Mouse (Mus musculus) ES-Bruce4 (cell line): ENCODE results near the gene Slc9a4. TPM values are rescaled to one million over a fixed set of nuclear protein-coding genes. Genes with fewer than 3 reads are reported as not detected.
"Not testable (repeated sequence)": the region's sequence is repeated elsewhere in the genome, so short reads cannot be mapped to it uniquely, and the experiment has no call there.

Experiments
- H3K27ac ChIP-seq: 2 replicates; pipeline ENCODE4 v1.5.1; 2012; ENCODE audit warnings: low read length, inconsistent platforms; ENCODE audit not compliant: insufficient read depth
- H3K27me3 ChIP-seq: 2 replicates; pipeline ENCODE4 v1.6.1; 2012; ENCODE audit warnings: mild to moderate bottlenecking, low read length, inconsistent platforms; ENCODE audit not compliant: control insufficient read depth, poor library complexity, insufficient read depth, severe bottlenecking
- H3K36me3 ChIP-seq: 2 replicates; pipeline ENCODE4 v1.6.1; 2012; ENCODE audit warnings: inconsistent platforms, mild to moderate bottlenecking, low read length, moderate library complexity; ENCODE audit not compliant: control insufficient read depth, poor library complexity, insufficient read depth, severe bottlenecking
- H3K4me1 ChIP-seq: one replicate; pipeline ENCODE4 v1.8.1; 2011; ENCODE audit warnings: low read length; ENCODE audit not compliant: control insufficient read depth, insufficient read depth
- H3K4me3 ChIP-seq: 2 replicates; pipeline ENCODE4 v1.5.1; 2011; ENCODE audit warnings: low read depth, mild to moderate bottlenecking, low read length
- H3K9ac ChIP-seq: 2 replicates; pipeline ENCODE4 v1.6.1; 2012; ENCODE audit warnings: low read depth, mild to moderate bottlenecking, inconsistent platforms; ENCODE audit not compliant: poor library complexity, severe bottlenecking
- H3K9me3 ChIP-seq: replicated peaks from 2 replicates; pipeline ENCODE4 v1.6.1; 2012; ENCODE audit warnings: mild to moderate bottlenecking, low read length, inconsistent platforms; ENCODE audit not compliant: control insufficient read depth, poor library complexity, insufficient read depth, severe bottlenecking
- CTCF ChIP-seq: IDR thresholded peaks from one replicate; pipeline ENCODE4 v1.8.1; 2011; ENCODE audit warnings: low read depth, low read length
- EP300 ChIP-seq: IDR thresholded peaks from 2 replicates; pipeline ENCODE4 v1.6.1; 2011; ENCODE audit warnings: low read depth, low read length; ENCODE audit not compliant: insufficient read depth
- POLR2A ChIP-seq: IDR thresholded peaks from one replicate; pipeline ENCODE4 v1.8.1; 2011; ENCODE audit warnings: low read length; ENCODE audit not compliant: insufficient read depth
- polyA plus RNA-seq: library from polyadenylated mRNA; stranded (reverse); fragments of >200 nt; gene quantifications from 2 replicates; pipeline ENCODE4 v1.2.4, GENCODE M21; 2011; ENCODE audit warnings: low read depth; ENCODE audit not compliant: missing spikeins, insufficient read depth, insufficient read length

Slc9a4 gene
- polyA plus RNA-seq, 1 experiment: not detected

DNA sequence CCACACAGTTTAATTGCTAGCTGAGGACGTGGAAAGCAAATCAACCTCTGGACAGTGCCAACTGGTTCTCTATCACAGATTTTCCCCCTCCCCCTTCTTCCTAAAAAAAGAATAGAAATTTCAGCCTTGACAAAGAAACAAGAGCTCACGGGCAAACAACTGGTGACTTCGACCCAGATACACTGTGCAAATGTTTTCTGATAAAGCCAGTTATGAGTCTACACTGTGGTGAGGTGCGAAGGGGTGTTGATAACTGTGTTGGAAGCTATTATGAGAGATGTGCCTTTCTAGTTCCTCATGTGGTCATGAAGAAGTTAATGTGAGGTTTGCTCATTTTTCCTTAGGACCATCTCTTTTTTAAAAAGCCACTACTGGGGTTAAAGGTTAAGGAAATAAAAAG is 10.5 kb upstream of the Slc9a4 start:
- Histone ChIP-seq H3K9me3 (no peaks in the 10 kb centered on the region; the same call in 1 of the 2 replicates), H3K4me3 (no peak overlapping the region), H3K27me3 (no peaks in the 10 kb centered on the region), H3K36me3 (no peaks in the 10 kb centered on the region), H3K9ac (no peak overlapping the region), H3K4me1 (no peaks in the 10 kb centered on the region), H3K27ac (no peak overlapping the region)
- TF ChIP-seq POLR2A: no peak
- TF ChIP-seq CTCF: no peak
- no peak for TF ChIP-seq EP300

DNA sequence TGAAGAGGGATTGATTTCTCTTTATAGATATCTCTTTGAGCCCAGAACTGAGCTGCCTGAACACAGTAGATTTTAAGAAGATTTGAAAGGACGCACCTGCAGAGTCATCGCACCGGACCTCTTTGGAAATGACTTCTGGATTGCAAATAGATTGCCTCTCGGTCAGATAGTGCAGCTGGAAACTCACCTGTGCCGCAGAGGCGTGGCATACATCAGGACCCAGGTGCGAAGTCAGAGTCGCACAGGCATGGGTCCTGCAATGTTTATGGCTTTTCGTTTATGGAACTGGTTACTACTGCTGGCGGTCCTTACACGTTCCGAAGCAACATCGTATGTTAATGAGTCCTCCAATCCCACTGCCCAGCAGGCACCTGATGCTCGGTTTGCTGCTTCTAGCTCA is 388 bp downstream of the Slc9a4 start:
- Histone ChIP-seq H3K9me3 (no peaks in the 10 kb centered on the region), H3K4me1 (no peaks in the 10 kb centered on the region), H3K27ac (no peak overlapping the region), H3K9ac (no peak overlapping the region), H3K4me3 (no peak overlapping the region), H3K27me3 (no peaks in the 10 kb centered on the region; the same call in 1 of the 2 replicates), H3K36me3 (no peaks in the 10 kb centered on the region)
- TF ChIP-seq POLR2A (no peak), CTCF (no peak), EP300 (no peak)

DNA sequence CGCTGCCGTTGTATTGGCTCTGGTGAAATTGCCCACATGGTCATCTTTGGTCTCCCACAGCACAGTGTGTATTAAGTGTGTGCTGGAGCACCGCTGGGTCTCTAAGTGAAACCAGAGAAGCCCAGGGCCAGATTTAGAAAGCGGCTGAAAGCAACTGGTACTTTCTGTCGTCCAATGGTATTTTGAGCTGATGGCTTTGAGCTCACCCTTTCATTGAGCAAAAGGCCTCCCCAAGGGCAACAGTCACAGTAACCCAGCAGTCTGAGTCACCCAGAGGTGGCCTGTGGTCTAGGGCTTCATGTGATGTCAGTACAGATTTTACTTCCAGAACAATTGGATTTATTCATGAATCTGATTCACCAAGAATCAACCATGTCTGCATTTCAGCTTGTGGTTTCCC is 6.9 kb downstream of the Slc9a4 start:
- Histone ChIP-seq H3K27ac (no peak overlapping the region), H3K4me3 (no peak overlapping the region), H3K36me3 (no peaks in the 10 kb centered on the region), H3K9me3 (no peaks in the 10 kb centered on the region), H3K4me1 (no peaks in the 10 kb centered on the region), H3K27me3 (no peaks in the 10 kb centered on the region), H3K9ac (no peak overlapping the region)
- no peak for TF ChIP-seq POLR2A
- TF ChIP-seq CTCF: no peak
- TF ChIP-seq EP300: no peak

DNA sequence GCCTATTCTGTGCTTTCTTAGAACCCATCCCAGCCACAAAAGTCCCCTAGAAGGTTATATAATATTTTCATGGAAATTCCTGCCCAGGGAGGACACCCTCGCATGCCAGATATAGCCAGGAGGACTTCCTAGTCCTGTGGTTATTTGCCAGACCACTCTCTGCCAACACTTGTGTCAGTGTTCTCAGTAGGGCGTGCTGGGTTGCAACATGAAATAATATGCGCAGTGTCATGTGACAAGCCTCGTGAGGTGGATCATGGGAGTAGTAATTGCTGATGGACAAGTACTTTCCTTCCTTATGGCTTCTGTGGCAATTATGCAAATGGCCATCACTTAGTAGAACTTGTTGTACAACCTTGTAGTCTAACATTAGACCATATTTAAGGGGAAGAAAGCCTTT is 11.1 kb downstream of the Slc9a4 start:
- Histone ChIP-seq H3K9me3 (no peaks in the 10 kb centered on the region), H3K27me3 (no peaks in the 10 kb centered on the region), H3K27ac (no peak overlapping the region), H3K4me1 (no peaks in the 10 kb centered on the region), H3K9ac (no peak overlapping the region), H3K4me3 (no peak overlapping the region), H3K36me3 (no peaks in the 10 kb centered on the region)
- TF ChIP-seq EP300: no peak
- TF ChIP-seq POLR2A: no peak
- TF ChIP-seq CTCF: no peak

DNA sequence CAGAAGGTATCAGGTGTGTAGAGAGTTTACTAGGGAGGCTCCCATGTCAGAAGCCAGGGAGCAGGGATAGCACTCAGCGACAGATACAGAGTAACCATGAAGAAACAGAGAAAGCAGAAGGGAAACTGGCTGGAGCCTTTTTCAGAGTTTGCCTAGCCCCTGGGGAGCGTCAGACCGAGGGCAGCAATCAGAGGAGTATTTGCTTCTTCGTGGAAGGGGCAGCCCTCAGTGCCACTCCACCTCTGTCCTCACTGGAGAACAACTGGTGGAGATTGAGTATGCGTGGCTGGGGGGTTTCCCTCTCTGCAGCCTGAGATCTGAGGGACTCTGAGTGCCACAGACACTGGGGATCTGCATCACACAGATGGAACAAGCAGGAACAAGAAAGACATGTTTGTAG is 17.9 kb downstream of the Slc9a4 start:
- Histone ChIP-seq H3K27me3 (no peaks in the 10 kb centered on the region), H3K36me3 (no peaks in the 10 kb centered on the region), H3K27ac (no peak overlapping the region), H3K4me3 (no peak overlapping the region), H3K9ac (no peak overlapping the region), H3K4me1 (no peaks in the 10 kb centered on the region), H3K9me3 (no peaks in the 10 kb centered on the region)
- TF ChIP-seq CTCF: no peak
- TF ChIP-seq EP300: no peak
- TF ChIP-seq POLR2A: no peak

DNA sequence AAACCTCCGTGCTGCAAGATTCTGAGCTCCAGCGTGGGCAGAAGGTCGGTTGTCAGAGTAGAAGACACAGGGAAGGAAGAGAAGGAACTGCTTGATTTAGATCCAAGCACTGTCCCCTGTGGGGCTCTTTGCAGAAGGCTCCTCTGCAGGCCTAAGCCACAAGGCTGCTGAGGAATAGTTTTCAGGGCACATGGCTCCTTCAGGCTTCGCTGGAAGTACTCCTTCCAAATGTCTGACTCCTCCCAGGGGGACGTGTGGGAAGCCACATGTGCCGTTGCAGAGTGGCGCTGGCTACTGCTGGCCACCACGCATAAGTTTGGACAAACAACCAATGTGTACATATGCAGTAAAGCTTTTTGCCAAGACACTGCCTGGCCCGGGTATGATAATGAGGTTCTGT is 19.8 kb downstream of the Slc9a4 start:
- H3K36me3 ChIP-seq, H3K27ac ChIP-seq, H3K9ac ChIP-seq, H3K4me1 ChIP-seq, H3K27me3 ChIP-seq, H3K4me3 ChIP-seq, H3K9me3 ChIP-seq: not testable (repeated sequence)
